Mouse (Mus musculus): Measurements from ENCODE around the gene 4930467E23Rik. TPM values are rescaled to one million over a fixed set of nuclear protein-coding genes. Genes with fewer than 3 reads are reported as not detected.

4930467E23Rik gene
- polyA plus RNA-seq, 1 experiment from 2014 or later, result not detected

Other genes starting within 250 kb of the 4930467E23Rik start
- not detected in 2 replicates for gene Defb7, start 234.5 kb upstream of the 4930467E23Rik start, polyA plus RNA-seq (2015; fragmentation: Nextera tagmentation; extraction: Ambion mirVana)
- not detected in 2 replicates for gene Gm31371, start 173.8 kb downstream of the 4930467E23Rik start, polyA plus RNA-seq (2015; fragmentation: Nextera tagmentation; extraction: Ambion mirVana)